Mouse (Mus musculus) ES-CJ7 (cell line): ENCODE measurements around the gene Myl6b.
"Not testable (repeated sequence)": the region's sequence is repeated elsewhere in the genome, so short reads cannot be mapped to it uniquely, and the experiment has no call there.

ENCODE experiments used
- DNase-seq: peaks from one replicate; pipeline ENCODE4 v3.0.0; 2011; ENCODE audit warnings: low read depth, low spot score

The Myl6b gene

DNA sequence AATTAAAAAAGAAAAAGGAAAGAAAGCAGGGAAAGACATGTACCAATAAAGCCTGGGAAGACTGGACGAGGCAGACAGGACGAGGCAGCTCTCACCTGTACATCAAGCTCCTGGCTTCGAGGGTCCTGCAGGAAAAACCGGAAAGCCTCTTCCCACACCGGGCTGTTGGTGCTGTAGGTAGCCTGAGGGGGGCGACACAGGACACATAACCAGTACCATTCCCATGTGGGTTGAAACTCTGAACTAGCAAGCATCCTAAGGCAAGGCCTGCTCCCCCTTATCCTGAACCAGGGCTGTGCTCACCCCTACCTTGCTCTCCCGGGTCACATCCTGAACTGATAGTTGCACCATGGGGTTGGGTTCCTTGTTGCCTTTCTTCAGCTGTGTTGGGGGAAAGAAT, 20.3 kb upstream of the Myl6b start:
- peak; percentile 74 for DNase-seq

DNA sequence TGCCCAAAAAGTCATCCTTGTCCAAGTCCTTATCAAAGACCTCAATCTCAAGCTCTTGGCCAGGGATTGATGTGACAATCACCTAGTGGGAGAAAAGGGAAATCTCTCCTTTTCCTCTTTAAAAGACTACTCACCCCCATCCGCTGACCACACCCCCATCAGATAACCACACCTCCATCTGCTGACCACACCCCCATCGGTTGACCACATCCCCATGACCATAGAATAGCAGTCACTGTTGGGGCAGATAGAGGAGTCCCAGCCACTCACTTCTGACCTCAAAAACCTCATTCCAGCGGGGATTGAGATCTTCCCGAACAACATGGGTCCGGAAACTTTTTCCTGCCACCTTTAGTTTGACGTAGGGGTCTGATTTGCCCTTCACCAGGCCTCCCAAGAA, 18.2 kb upstream of the Myl6b start:
- no peak for DNase-seq

DNA sequence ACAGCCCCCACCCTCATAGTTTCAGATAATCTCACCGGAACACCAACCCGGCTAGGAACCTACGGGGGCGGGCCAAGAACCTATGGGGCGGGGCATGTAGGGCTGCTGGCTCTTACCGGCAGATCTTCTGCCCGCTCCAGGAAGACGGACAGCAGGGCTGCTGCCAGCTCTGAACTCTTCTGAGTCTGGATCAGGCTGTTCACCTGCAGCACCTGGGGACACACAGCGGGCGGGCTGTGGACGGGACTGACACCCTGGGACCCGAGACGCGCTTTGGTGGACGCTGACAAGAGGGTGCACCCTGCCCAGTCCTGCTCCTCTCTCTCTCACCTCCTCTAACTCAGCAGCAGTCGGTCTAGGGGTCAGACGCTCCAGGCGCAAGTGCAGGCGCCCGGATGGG, 17.5 kb upstream of the Myl6b start:
- no peak for DNase-seq

DNA sequence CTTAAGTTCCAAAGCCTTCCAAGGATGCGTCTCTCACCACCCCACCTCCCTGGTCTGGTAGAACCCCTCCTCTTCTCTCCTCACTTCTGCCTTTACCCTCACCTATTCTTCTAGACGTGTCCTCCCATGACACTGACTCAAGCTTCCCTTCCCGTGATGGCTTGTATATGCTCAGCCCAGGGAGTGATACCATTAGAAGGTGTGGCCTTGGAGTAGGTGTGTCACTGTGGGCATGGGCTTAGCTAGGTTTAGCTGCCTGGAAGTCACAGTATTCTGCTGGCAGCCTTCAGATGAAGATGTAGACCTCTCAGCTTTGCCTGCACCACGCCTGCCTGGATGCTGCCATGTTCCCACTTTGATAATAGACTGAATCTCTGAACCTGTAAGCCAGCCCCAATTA, 16.6 kb upstream of the Myl6b start:
- DNase-seq: no peak

DNA sequence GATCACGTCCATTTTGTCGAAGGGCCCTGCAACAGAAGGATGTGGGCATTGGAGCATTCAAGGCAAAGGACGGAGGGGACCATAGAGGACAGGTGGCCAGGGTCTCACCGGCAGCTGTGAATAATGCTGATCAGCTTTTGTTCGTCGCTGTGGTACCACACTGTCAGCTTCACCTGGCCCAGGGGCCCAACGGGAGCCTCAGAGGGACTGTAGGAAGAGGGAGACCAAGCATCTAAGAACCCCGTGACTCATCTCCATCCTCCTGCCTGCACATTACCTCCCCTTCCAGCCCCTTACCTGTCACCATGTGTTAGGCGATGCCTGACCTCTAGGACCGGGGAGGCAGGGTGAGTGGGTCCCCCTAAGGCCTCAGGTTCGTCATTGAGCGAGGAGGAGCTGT, 13.3 kb upstream of the Myl6b start:
- DNase-seq: no peak

DNA sequence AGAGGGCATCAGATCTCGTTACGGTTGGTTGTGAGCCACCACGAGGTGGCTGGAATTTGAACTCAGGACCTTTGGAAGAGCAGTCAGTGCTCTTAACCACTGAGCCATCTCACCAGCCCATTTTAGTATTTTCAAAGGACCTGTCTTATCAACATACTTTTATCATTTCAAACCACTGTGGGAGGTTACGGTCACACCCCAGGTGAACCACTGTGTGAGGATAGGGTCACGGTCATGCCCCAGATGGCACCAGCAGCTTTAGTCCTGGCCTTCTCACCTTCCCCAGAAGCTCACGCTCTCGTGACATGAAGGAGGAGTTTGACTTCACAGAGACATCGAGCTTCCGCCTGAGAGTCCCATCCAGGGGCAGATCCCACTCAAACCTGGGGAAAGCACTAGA, 12.7 kb upstream of the Myl6b start:
- no peak for DNase-seq

DNA sequence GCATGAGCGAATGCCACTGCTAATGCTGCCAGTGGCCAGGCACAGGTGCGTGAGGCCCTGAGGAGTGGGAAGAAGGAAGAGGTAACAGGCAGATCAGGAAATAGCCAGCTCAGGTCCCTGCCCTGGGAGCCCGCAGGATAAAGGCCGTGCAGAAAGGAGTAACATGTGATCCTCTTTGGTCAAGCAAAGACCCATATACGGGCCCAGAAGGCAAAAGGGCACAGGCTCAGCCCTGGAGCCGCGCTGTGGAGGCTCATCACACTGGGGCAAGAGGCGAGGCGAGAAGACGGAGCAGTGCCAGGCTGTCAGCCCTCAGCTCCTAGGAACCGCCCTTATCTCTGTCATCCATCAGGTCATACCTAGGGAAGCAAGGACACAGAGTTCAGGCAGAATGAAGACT, 11.8 kb upstream of the Myl6b start:
- no peak for DNase-seq

DNA sequence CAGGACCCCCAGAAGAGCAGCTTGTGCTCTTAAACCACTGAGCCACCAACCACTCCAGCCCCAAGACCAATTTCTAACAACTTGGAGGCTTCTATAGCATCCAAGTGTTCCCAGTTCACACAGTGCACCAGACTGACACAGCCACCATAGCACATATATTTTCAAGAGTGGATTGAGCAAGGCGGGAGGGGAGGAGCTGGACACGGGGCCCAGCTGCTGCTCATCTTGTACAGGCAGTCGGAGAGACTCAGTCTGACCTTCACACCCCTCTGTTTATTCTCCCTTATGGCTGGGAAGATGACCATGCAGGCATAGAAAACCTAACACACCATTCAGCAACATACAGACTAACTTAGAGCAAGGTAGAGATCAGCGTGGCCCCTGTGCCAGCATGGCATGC, 11.3 kb upstream of the Myl6b start:
- DNase-seq: no peak

DNA sequence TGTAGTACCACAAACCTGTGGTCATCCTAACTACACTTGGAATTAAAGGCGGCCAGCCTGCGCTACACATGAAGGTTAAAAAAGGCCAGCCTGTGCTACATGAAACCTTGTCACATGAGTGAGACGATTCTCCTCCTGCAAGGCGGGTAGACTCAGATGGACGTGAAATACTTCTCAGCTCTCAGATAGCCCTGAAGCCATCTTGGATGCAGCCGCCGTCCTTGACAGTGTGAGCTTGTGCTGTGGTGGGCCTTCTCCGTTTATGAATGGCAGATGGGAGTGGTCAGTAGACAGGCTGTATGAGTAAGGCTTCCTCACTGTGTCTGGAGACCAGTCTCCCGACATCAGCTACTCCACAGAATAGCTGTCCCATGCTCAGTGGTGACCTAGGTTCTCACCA, 10.7 kb upstream of the Myl6b start:
- no peak for DNase-seq

DNA sequence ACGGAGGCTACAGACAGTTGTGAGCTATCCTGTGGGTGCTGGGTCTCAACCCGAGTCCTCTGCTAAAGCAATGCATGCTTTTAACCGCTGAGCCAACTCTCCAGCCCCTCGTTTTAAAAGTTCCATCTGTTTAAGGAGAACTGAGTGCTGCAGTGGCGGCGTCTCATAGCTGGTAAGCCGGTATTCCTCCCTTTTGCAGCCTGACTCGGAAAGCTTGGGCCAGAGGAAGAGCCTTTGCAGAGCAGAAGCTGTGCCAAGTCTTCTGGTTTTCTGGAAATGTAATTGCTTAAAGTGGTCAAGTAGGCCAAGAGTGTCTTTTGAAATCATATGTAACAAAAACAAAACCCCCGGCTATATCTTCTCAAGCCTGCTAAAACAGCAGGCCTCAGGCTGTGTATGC, 9.8 kb upstream of the Myl6b start:
- DNase-seq: no peak

DNA sequence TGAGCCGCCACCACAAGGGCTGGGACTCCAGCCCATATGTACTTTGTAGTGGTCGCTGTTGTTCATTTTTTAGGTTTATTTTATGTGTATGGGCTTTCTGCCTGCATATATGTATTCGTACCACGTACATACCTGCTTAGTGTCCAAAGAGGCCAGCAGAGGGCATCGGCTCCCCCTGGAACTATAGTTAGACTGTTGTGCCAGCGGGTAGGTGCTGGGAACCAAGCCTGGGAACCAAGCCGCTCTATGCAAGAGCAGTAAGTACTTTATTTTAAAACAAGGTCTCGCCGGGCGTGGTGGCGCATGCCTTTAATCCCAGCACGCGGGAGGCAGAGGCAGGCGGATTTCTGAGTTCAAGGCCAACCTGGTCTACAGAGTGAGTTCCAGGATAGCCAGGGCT, 7.5 kb upstream of the Myl6b start:
- DNase-seq: peak; percentile 60

DNA sequence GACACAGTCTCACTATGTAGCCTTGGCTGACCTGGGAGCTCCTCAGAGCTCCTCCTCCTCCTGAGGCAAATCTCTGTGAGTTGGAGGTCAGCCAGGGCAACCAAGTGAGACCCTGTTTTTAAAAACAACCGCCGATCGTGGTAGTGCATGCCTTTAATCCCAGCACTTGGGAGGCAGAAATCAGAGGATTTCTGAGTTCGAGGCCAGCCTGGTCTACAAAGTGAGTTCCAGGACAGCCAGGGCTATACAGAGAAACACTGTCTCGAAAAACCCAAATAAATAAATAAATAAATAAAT, 6.8 kb upstream of the Myl6b start:
- not testable (repeated sequence) for DNase-seq

DNA sequence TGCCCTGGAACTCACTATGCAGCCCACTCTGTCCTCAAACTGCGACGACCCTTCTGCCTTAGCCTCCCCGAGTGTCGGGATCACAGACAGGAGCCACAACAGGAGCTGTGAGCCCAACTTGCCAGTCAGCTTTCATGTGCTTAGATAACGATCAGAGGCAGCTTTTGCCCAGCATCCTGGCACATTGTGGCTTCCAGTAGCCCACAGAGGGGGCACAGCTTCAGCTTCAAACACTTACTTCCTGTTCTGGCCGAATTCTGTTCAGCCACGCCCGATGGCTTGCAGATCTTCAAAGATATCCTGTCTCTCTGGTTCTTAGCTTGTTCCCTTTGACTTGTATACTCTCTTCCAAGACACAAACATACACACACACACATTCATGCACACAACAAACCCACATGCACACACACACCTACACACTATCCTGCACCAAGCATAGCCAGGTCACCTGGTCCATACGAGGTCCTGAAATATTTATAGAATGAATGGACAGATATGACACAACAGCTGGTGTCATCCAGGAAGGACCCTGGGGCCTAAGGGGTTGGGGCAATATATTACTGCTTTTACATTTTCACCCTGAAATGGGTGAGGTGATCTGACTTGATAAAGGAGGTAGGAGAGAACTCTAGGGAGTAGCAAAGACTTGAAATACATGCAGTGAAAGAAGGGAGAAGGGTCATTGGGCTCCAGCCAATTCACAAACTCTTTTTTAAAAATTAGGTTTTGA, 6.3 kb upstream of the Myl6b start:
- no peak for DNase-seq

DNA sequence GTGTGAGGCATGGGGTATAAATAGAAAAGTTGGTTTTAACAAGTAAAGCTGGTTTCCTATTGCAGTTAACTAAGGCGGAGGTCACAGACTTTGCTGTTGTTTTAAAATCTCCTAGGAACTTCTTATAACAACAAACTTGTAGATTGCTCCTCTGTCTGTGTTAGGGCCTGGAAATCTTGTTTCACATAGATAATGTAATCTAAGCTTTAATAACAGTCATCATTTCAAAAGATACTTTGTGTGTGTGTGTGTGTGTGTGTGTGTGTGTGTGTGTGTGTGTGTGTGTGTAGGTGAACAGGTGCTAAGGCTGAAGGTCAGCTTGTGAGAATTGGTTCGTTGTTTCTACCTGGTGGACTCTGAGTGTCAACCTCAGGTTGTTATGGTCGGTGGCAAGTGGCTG, 5.5 kb upstream of the Myl6b start:
- no peak for DNase-seq

DNA sequence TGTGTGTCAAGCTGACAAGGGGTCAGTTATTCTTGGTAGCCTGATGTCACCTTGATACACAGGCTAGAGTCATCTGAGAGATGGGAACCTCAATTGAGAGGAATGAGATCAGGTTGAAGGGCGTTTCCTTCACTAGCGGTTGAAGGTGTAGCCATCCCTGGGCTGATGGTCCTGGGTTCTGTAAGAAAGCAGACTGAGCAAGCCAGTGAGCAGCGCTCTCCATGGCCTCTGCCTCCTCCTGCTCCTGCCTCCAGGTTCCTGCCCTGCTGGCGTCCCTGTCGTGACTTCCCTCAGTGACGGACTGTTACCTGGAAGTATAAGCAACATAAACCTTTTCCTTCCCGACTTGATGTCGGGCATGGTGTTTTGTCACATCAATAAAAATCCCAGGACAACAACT, 5.0 kb upstream of the Myl6b start:
- DNase-seq: no peak

DNA sequence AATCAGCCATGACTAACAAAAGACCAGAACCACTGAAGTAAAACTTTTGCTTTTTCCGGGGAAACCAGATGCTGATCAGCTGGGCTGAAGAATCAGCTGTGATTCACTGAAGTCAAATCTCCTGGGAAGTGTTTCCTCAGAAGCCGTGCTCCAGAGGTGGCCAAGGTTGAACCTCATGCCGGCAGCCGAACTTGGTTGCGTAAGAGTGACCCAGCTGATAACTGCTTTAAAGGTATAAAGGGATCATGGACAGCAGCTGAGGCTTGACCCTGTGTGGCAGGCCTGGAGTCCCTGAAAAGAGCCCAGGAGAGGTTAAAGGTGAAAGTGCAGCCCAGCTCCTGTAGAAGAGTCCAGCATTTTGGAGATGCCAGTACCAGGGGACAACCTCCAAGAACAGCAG, 3.9 kb upstream of the Myl6b start:
- no peak for DNase-seq

DNA sequence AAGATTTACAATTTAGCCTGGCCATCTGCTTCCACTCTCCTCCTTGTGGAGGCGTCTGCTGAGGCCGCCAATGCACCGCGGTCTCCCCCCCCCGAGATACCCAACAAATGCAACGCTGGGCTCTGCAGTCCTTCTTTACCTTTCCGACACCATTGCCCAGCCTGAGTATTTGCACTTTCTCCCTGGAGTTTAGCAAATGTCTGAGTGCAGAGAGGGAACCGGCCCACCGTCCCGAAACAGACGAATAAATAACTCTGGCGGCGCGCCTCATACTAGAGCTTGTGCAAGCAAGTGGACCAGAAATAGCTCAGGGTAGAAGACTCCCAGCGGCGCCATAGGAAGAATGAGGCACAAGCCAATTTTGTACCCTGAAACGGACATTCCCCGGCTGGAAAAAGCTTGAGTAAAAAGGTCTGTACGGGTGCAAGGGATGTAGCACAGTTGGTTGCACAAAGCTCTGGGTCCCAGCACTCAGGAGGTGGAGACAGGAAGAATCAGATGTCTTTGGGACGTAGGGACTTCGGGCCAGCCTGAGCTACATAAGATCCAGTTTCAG, 709 bp upstream of the Myl6b start:
- peak; percentile 29 for DNase-seq

DNA sequence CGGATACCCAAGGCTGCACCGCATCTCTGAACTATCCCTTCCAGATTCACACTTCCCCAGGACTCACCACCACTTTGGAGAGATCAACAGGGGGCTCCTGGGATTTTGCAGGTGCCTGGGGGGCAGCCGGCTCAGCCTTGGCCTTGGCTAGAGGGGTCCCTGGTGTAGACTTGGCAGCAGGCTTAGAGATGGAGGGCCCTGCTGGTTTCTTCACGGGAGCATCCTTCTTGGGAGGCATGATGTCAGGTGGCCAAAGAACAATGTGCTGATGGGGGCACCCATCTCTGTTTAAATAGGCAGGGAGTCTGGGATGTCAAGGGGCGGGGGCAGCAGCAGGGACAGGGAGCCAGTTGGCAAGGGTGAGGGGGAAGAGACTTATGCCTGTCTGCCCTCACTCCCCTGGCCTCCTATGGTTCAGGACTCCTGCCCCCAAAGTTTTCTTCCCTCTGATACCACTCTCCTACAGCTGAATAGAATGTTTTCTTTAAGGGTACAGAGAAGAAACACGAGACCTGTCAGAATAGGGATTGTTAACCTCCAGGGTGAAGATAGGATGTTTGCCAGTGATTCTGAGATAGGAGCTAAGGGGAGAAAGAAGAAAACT, 1.2 kb downstream of the Myl6b start:
- DNase-seq: no peak

DNA sequence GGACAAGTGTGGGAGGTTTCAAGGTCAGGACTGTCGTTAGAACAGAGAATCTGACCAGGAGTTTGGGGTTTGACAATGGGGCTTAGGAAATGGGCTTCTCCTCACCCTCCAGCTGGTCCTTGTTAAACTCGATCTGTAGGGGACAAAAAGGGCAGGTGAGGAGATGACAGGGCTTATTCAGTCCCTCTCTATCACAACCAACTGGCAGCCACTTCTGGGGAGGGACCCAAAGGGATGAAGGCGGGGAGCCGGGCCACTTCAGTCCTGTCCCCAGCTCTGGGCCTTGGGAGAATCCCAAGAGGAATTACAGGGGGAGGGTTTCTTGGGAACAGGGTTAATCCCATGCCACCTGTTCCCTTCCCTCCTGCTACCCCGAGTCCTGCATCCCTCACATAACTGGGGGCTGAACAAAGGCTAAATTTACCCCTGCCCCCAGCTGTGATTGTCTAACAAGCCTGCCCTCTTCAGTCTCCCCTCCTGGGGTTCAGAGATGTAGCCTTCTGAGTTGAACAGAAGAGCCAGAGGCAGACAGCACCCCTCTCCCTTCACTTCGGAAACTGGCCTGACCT, 1.9 kb downstream of the Myl6b start:
- no peak for DNase-seq

DNA sequence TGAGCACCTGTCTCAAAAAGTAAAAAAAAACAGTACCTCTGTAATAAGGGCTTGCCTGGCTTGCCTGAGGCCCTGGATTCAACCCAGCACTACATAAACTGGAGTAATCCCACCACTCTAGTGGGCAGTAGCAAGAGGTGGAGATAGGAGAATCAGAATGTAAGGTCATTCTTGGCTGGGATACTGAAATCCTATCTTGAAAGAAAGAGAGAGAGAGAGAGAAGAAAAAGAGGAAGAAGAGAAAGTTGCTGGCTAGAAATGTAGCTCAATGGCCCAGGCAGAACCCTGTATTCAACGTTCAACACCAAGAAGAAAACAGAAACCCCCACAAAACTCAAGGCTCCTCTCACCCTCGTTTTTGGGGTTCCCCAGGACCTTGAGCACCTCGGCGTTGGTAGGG, 2.6 kb downstream of the Myl6b start:
- no peak for DNase-seq

DNA sequence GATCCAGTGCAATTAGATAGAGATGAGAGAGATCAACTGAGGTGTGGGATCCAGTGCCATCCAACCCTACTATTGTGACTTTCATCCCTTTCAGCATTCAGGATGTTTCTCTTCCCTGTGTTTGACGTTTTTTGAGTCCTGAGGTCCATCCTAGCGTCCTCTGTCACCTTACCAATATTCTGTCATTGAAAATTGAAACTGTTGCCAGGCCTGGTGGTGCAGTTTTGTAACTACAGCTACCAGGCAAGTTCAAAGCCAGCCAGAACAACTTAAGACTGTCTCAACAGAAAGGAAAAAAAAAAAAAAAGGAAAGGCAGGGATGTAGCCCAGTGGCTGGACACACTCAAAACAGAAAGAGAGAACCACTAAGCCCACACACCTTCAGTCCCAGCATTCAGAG, 3.2 kb downstream of the Myl6b start:
- no peak for DNase-seq

DNA sequence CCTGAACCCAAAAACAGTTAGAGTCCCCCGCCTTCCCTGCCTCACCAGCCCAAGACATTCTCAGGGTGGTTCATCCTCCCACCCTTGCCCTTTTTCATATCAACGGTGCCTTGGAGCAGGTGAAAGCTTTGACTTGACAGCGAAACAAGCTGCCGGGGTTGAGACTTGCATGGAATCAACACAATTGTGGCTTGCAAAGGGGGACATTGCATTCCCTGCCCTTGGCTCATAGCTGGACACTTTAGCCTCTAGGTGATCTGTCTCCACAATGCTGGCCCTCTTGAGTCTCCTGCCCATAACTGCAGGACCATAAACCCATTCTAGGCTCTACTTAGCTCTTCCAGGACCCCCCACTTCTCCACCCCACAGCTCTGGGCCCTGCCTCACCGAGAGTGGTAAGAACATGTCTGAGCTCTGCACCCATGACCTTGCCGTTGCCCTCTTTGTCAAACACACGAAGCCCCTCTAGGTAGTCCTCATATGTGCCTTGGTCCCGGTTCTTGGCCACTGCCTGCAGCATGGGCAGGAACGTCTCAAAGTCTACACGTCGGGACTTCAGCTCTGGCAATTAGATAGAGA, 3.7 kb downstream of the Myl6b start:
- no peak for DNase-seq
